Mouse (Mus musculus): ENCODE measurements around the gene D5Ertd579e. TPM values are rescaled to one million over a fixed set of nuclear protein-coding genes. Genes with fewer than 3 reads are reported as not detected.

The D5Ertd579e gene
- polyA plus RNA-seq, 1 experiment: 32.3 TPM

DNA sequence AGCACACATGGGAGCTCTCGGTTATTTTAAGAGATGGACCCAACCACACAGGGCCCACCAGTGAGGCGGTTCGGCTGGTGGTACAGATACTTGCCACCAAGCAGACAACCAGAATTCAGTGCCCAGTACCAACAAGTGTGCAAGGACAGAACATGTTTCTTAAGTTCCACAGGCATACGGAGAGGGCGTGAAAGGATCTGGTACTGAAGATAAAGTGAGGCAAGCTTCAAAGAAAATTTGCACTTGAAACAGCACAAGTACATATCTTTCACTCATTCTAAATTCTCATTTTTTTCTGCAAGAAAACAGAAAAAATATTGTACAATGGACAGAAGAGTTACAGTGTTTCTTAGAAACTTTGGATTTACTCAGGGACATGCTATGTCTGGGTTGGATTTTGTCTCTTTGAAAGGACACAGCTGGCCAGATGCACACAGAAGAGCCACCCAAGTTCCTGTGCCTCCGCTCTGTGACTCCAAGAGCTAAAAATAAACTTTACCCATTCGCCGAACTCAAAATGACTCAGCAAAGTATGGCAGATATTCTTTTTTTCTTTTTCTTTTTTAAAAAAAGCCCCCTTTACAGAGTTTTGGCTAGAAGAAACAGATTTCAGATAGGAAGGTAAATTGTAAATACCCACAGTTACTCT is 75.3 kb downstream of the D5Ertd579e start:
- TF ChIP-seq CTCF (IDR thresholded peaks at IDR 0.05; ENCODE audit: low read depth, low read length) (no peak), POLR2A (IDR thresholded peaks at IDR 0.05; ENCODE audit: borderline replicate concordance, low read depth, low read length) (no peak)
- H3K4me1 ChIP-seq (ENCODE audit: control insufficient read depth, insufficient read depth, low read length): peaks cover 54% of the 10 kb centered on the region
- H3K4me3 ChIP-seq (ENCODE audit: insufficient read depth, low read length): peak overlapping the region; percentile 51
- H3K27ac ChIP-seq (ENCODE audit: insufficient read depth, low read depth, low read length): peak overlapping the region; percentile 86

GRCm38 (mm10) chr5:36618890-36619289 is 76.9 kb downstream of the D5Ertd579e start:
- Histone ChIP-seq H3K4me1 (ENCODE audit: control insufficient read depth, insufficient read depth, low read length) (peaks cover 49% of the 10 kb centered on the region), H3K4me3 (ENCODE audit: insufficient read depth, low read length) (no peak overlapping the region), H3K27ac (ENCODE audit: insufficient read depth, low read depth, low read length) (peak overlapping the region; percentile 18)
- TF ChIP-seq POLR2A (IDR thresholded peaks at IDR 0.05; ENCODE audit: borderline replicate concordance, low read depth, low read length) (no peak), CTCF (IDR thresholded peaks at IDR 0.05; ENCODE audit: low read depth, low read length) (no peak)

DNA sequence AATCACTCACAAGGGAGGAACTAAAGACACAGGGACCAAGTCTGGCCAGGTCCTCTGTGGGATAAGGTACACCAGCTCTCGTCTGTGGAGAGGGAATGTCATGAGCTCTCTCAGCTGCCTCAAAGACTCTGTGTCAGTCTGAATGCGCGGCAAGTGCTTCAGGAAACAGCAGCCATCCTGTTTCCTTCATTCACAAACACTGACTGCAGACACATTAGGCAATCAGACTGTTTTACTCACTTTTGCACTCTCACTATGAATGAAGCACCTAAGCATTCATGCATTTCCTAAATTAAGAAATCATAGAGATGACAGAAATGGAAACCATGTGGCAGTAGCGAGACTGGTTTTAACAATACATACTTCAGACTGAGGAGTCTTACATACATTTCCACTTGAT is 77.5 kb downstream of the D5Ertd579e start:
- peak overlapping the region; percentile 29; the same call in 1 of the 2 replicates for H3K27ac ChIP-seq (ENCODE audit: insufficient read depth, low read depth, low read length)
- no peak for TF ChIP-seq POLR2A (IDR thresholded peaks at IDR 0.05; ENCODE audit: borderline replicate concordance, low read depth, low read length)
- no peak for TF ChIP-seq CTCF (IDR thresholded peaks at IDR 0.05; ENCODE audit: low read depth, low read length)
- no peak overlapping the region for H3K4me3 ChIP-seq (ENCODE audit: insufficient read depth, low read length)
- H3K4me1 ChIP-seq (ENCODE audit: control insufficient read depth, insufficient read depth, low read length): peaks cover 48% of the 10 kb centered on the region

- no peak overlapping the region for H3K27ac ChIP-seq (ENCODE audit: insufficient read depth, low read depth, low read length)
These were observed 81.7 kb downstream of the D5Ertd579e start for GRCm38 (mm10) chr5:36614124-36614523.

DNA sequence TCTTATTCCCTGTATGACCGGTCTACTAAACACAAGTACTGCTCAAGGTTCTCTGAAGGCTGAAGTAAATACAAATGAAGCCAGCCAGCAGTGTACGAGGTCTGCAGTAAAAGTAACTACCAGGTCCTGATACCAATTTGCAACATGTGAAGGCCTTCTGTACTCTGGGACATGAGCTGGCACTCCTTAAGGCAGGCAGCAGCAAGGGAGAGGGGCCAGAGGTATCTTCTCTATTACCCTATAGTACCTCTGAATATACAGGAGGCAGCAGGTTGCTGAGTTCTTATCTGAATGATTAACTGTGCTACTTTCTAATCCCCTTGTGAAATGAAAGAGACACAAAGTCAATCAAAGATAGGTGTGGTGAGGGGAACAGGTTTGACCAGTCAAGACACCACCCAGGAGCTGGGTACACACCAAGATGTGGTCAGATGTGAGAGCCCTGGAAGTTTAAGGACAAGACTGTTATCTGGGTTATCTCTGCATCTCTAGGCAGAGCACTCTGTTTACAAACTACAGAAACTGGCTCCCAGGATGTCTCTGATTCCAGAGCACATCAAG is 86.8 kb downstream of the D5Ertd579e start:
- H3K4me1 ChIP-seq (ENCODE audit: control insufficient read depth, insufficient read depth, low read length): peaks cover 6% of the 10 kb centered on the region
- TF ChIP-seq POLR2A (IDR thresholded peaks at IDR 0.05; ENCODE audit: borderline replicate concordance, low read depth, low read length): no peak
- TF ChIP-seq CTCF (IDR thresholded peaks at IDR 0.05; ENCODE audit: low read depth, low read length): no peak
- H3K27ac ChIP-seq (ENCODE audit: insufficient read depth, low read depth, low read length): no peak overlapping the region
- H3K4me3 ChIP-seq (ENCODE audit: insufficient read depth, low read length): no peak overlapping the region

More at GRCm38 (mm10) chr5:36614124-36614523, 81.7 kb downstream of the D5Ertd579e start:
- Histone ChIP-seq H3K4me3 (ENCODE audit: insufficient read depth, low read length) (no peak overlapping the region), H3K4me1 (ENCODE audit: control insufficient read depth, insufficient read depth, low read length) (peaks cover 18% of the 10 kb centered on the region)
- TF ChIP-seq POLR2A (IDR thresholded peaks at IDR 0.05; ENCODE audit: borderline replicate concordance, low read depth, low read length): no peak
- TF ChIP-seq CTCF (IDR thresholded peaks at IDR 0.05; ENCODE audit: low read depth, low read length): no peak

DNA sequence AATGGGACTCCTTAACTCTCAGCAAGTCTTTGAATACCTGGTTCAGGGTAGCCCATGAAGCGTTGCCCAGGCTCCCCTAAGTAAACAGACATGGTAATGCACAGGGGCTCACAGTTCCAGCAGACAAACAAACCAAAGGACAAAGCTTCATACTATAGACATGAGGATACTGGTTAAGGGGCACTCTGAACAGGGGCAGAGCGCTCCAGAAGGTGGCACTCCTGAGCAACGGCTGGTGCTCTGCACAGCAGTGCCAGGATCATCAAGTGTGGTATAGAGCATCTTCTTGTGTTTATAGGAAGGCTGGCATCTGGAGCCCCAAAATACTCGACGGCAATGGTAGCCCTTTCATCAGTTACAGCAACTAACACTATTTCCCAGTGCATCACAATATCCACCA is 92.8 kb downstream of the D5Ertd579e start:
- TF ChIP-seq POLR2A (IDR thresholded peaks at IDR 0.05; ENCODE audit: borderline replicate concordance, low read depth, low read length) (no peak), CTCF (IDR thresholded peaks at IDR 0.05; ENCODE audit: low read depth, low read length) (peak; percentile 47; the same call in 1 of the 2 replicates)
- Histone ChIP-seq H3K4me3 (ENCODE audit: insufficient read depth, low read length) (no peak overlapping the region), H3K27ac (ENCODE audit: insufficient read depth, low read depth, low read length) (no peak overlapping the region), H3K4me1 (ENCODE audit: control insufficient read depth, insufficient read depth, low read length) (peaks cover 9% of the 10 kb centered on the region)

GRCm38 (mm10) chr5:36602028-36602427 is 93.8 kb downstream of the D5Ertd579e start:
- peaks cover 9% of the 10 kb centered on the region for H3K4me1 ChIP-seq (ENCODE audit: control insufficient read depth, insufficient read depth, low read length)
- no peak overlapping the region for H3K4me3 ChIP-seq (ENCODE audit: insufficient read depth, low read length)
- H3K27ac ChIP-seq (ENCODE audit: insufficient read depth, low read depth, low read length): peak overlapping the region; percentile 20; the same call in 1 of the 2 replicates
- TF ChIP-seq CTCF (IDR thresholded peaks at IDR 0.05; ENCODE audit: low read depth, low read length) (no peak), POLR2A (IDR thresholded peaks at IDR 0.05; ENCODE audit: borderline replicate concordance, low read depth, low read length) (no peak)

DNA sequence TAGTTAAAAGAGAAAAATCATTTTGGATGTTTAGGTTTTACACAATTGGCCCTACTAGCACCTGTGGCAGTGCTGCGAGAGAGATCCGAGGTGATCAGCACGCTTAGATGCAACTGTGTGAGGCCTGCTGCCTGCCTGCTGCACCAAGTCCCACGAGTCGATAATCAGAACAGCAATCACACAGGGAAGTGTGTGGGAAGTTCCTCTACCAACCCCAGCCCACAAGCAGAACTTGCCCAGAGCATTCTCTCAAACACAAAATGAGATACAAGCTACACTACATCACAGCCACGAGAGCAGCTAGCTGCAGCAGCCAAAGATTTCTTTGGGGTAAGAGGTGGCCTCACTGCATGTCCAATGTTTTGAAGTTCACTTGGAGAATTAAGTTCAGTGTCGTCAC is 94.3 kb downstream of the D5Ertd579e start:
- Histone ChIP-seq H3K4me3 (ENCODE audit: insufficient read depth, low read length) (no peak overlapping the region), H3K4me1 (ENCODE audit: control insufficient read depth, insufficient read depth, low read length) (peaks cover 13% of the 10 kb centered on the region), H3K27ac (ENCODE audit: insufficient read depth, low read depth, low read length) (peak overlapping the region; percentile 20; the same call in 1 of the 2 replicates)
- no peak for TF ChIP-seq POLR2A (IDR thresholded peaks at IDR 0.05; ENCODE audit: borderline replicate concordance, low read depth, low read length)
- TF ChIP-seq CTCF (IDR thresholded peaks at IDR 0.05; ENCODE audit: low read depth, low read length): no peak

DNA sequence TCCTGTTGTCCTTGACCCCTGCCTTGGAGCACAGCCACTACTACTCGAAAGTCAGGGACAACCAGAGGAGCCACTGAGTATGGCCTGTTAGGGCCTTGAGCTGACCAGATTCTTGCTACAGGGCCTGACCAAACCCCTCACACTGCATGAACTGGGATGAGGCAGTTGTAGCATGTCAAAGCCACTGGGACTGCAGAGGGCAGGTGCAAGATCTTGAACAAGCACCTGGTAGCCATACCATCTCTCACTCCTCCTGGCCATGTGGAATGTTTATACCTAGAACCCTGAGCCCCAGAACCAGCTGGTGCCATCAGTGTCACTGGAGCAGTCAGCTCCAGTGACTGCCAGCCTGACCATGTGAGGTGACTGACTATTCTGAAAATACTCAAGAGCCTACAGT is 96.9 kb downstream of the D5Ertd579e start:
- TF ChIP-seq POLR2A (IDR thresholded peaks at IDR 0.05; ENCODE audit: borderline replicate concordance, low read depth, low read length) (no peak), CTCF (IDR thresholded peaks at IDR 0.05; ENCODE audit: low read depth, low read length) (no peak)
- Histone ChIP-seq H3K4me3 (ENCODE audit: insufficient read depth, low read length) (no peak overlapping the region), H3K4me1 (ENCODE audit: control insufficient read depth, insufficient read depth, low read length) (peaks cover 28% of the 10 kb centered on the region), H3K27ac (ENCODE audit: insufficient read depth, low read depth, low read length) (no peak overlapping the region)

- Histone ChIP-seq H3K4me1 (ENCODE audit: control insufficient read depth, insufficient read depth, low read length) (peaks cover 28% of the 10 kb centered on the region), H3K27ac (ENCODE audit: insufficient read depth, low read depth, low read length) (no peak overlapping the region), H3K4me3 (ENCODE audit: insufficient read depth, low read length) (no peak overlapping the region)
- no peak for TF ChIP-seq POLR2A (IDR thresholded peaks at IDR 0.05; ENCODE audit: borderline replicate concordance, low read depth, low read length)
- no peak for TF ChIP-seq CTCF (IDR thresholded peaks at IDR 0.05; ENCODE audit: low read depth, low read length)
These were observed 98.2 kb downstream of the D5Ertd579e start for GRCm38 (mm10) chr5:36597653-36598052.
